Mouse (Mus musculus) neural tube, embryonic 11.5 days (tissue): ENCODE data around the gene Fat4. TPM values are rescaled to one million over a fixed set of nuclear protein-coding genes. Genes with fewer than 3 reads are reported as not detected.

Experiments
- ATAC-seq: fragments of 200-750 bp; cut with Nextera tagmentation; 2 replicates; pipeline ENCODE4 v1.8.0; 2017; ENCODE audit warnings: moderate number of reproducible peaks, mild to moderate bottlenecking, moderate TSS enrichment, moderate library complexity; ENCODE audit not compliant: insufficient read depth, low FRiP score, low TSS enrichment
- DNase-seq: peaks from one replicate; pipeline ENCODE4 v3.0.0-alpha.2; 2015; ENCODE audit warnings: low spot score
- H3K27ac ChIP-seq: fragments of 300-500 bp; sonication (generic); 2 replicates; pipeline ENCODE4 v1.5.1; 2014; ENCODE audit warnings: low read depth, mild to moderate bottlenecking, low read length
- H3K27me3 ChIP-seq: fragments of 300-500 bp; sonication (generic); 2 replicates; pipeline ENCODE4 v1.6.1; 2014; ENCODE audit warnings: mild to moderate bottlenecking, low read length, mixed read lengths; ENCODE audit not compliant: control insufficient read depth, insufficient read depth
- H3K36me3 ChIP-seq: fragments of 300-500 bp; sonication (generic); 2 replicates; pipeline ENCODE4 v1.6.1; 2014; ENCODE audit warnings: mild to moderate bottlenecking, low read length, moderate library complexity, mixed read lengths; ENCODE audit not compliant: control insufficient read depth, insufficient read depth
- H3K4me1 ChIP-seq: fragments of 300-500 bp; sonication (generic); 2 replicates; pipeline ENCODE4 v1.6.1; 2014; ENCODE audit warnings: low read length, mixed read lengths; ENCODE audit not compliant: control insufficient read depth, insufficient read depth
- H3K4me2 ChIP-seq: fragments of 300-500 bp; sonication (generic); 2 replicates; pipeline ENCODE4 v1.6.1; 2014; ENCODE audit warnings: low read depth, mild to moderate bottlenecking, moderate library complexity
- H3K4me3 ChIP-seq: fragments of 300-500 bp; sonication (generic); 2 replicates; pipeline ENCODE4 v1.5.1; 2014; ENCODE audit warnings: low read depth, low read length
- H3K9ac ChIP-seq: fragments of 300-500 bp; sonication (generic); 2 replicates; pipeline ENCODE4 v1.6.1; 2014; ENCODE audit warnings: mild to moderate bottlenecking, low read length
- H3K9me3 ChIP-seq: fragments of 300-500 bp; sonication (generic); 2 replicates; pipeline ENCODE4 v1.6.1; 2016; ENCODE audit warnings: low read length; ENCODE audit not compliant: control insufficient read depth
- WGBS: fragments of 180-500 bp; shearing (Covaris S2); extraction: QIAGEN DNeasy Blood & Tissue Kit; methylation state at CpG from one replicate; pipeline ENCODE4 v1.1.7; 2014; 5-methylcytosine and 5-hydroxymethylcytosine counted together
- polyA plus RNA-seq: library from polyadenylated mRNA; unstranded; fragments of >200 nt; fragmentation: Nextera tagmentation; extraction: Ambion mirVana; gene quantifications from 2 replicates; pipeline ENCODE4 v1.2.1, GENCODE M21; 2014

Fat4 gene
- polyA plus RNA-seq, 1 experiment from 2014 or later, result 12.4 TPM

DNA sequence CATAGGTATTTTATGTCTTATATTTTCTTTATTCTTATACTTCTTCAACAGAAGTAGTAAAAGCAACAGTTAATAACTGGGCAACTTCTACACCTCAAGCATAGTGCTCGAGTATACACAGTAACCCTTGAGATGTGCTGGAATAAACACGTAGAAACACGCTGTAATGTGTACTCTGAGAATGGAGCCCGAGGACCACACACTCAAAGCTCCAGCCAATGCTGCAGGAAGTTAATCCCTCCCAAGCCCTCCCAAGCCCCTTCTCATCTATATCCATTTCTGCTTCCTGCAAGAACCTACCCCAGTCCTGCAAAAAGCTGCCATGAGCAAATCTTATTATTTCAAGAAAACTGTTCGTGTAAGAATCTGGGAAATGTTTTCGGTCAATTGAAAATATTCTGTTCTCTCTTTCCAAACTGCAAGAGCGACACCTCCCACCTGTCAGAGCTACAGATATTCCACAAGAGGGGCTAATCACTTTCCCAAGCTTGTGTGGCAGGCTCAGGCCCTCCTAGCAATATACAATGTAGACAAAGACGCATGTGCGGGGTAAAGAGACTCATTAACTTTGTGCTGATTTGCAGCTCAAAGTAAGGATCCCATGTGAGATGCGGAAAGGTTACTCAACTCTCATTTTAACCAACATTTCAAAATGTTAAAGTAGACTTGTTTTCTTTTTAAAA is 161.0 kb downstream of the Fat4 start:
- no peaks in the 10 kb centered on the region for H3K27me3 ChIP-seq
- no peaks in the 10 kb centered on the region for H3K4me1 ChIP-seq
- H3K36me3 ChIP-seq, result no peaks in the 10 kb centered on the region
- H3K4me2 ChIP-seq, result no peak overlapping the region
- no peaks in the 10 kb centered on the region for H3K9me3 ChIP-seq
- no peak for ATAC-seq
- no peak for DNase-seq
- WGBS, result 78% methylated on average over 10 of the region's 10 CpGs
- no peak overlapping the region for H3K9ac ChIP-seq
- no peak overlapping the region for H3K27ac ChIP-seq
- H3K4me3 ChIP-seq, result no peak overlapping the region

GRCm38 (mm10) chr3:39048304-39048667 is 161.5 kb downstream of the Fat4 start:
- DNase-seq, result no peak
- WGBS, result 52% methylated on average over 5 of the region's 5 CpGs
- no peak overlapping the region for H3K27ac ChIP-seq

GRCm38 (mm10) chr3:39050130-39050529 is 163.4 kb downstream of the Fat4 start:
- Histone ChIP-seq H3K4me2 (no peak overlapping the region), H3K9ac (no peak overlapping the region), H3K4me3 (no peak overlapping the region), H3K36me3 (no peaks in the 10 kb centered on the region), H3K9me3 (no peaks in the 10 kb centered on the region), H3K27ac (no peak overlapping the region), H3K27me3 (no peaks in the 10 kb centered on the region), H3K4me1 (no peaks in the 10 kb centered on the region)
- DNase-seq (no peak), ATAC-seq (no peak)
- WGBS, result 89% methylated on average over 1 of the region's 1 CpGs

More at GRCm38 (mm10) chr3:39048304-39048667, 161.5 kb downstream of the Fat4 start:
- H3K36me3 ChIP-seq, result no peaks in the 10 kb centered on the region
- H3K27me3 ChIP-seq, result no peaks in the 10 kb centered on the region
- ATAC-seq, result no peak
- no peaks in the 10 kb centered on the region for H3K4me1 ChIP-seq
- H3K9ac ChIP-seq, result no peak overlapping the region
- no peak overlapping the region for H3K4me2 ChIP-seq
- no peak overlapping the region for H3K4me3 ChIP-seq
- H3K9me3 ChIP-seq, result no peaks in the 10 kb centered on the region

- Histone ChIP-seq H3K4me1 (no peaks in the 10 kb centered on the region), H3K4me3 (no peak overlapping the region), H3K27me3 (no peaks in the 10 kb centered on the region), H3K9me3 (no peaks in the 10 kb centered on the region), H3K27ac (no peak overlapping the region), H3K4me2 (no peak overlapping the region), H3K9ac (no peak overlapping the region), H3K36me3 (no peaks in the 10 kb centered on the region)
- WGBS, result 33% methylated on average over 6 of the region's 6 CpGs
- DNase-seq (peak; percentile 44), ATAC-seq (no peak)
Measured at GRCm38 (mm10) chr3:39053072-39053471, 166.3 kb downstream of the Fat4 start.
